Mouse (Mus musculus) adrenal gland, postnatal 36 days (tissue): Measurements from ENCODE around the gene Defb19. TPM values are rescaled to one million over a fixed set of nuclear protein-coding genes. Genes with fewer than 3 reads are reported as not detected.

Experiments used
- DNase-seq, 2 experiments: peaks; one replicate each; pipeline ENCODE4 v3.0.0; 2021; ENCODE audit warnings: mixed read lengths in 1 of 2
- total RNA-seq, 2 experiments: library from RNA; stranded (reverse); gene quantifications; 2 replicates each; pipeline ENCODE4 v1.2.3; 2021

The Defb19 gene
- total RNA-seq, 2 experiments from 2014 or later, result 1.3 TPM; not detected in 1

- DNase-seq, result peak in 1 of 2 experiments; percentile 57
Measured at GRCm38 (mm10) chr2:152586926-152587560, 6.9 kb upstream of the Defb19 start.

- DNase-seq, result no peak
Measured at GRCm38 (mm10) chr2:152580612-152581011, 500 bp upstream of the Defb19 start.

GRCm38 (mm10) chr2:152573484-152573883 lies 6.6 kb downstream of the Defb19 start:
- DNase-seq, result no peak

GRCm38 (mm10) chr2:152572114-152572794 lies 7.9 kb downstream of the Defb19 start, which contains the start of gene Defb21:
Defb21 (plus strand) TSS chr2:152572744.
- DNase-seq, result peak in 1 of 2 experiments; percentile 12

- DNase-seq, result no peak
Measured at GRCm38 (mm10) chr2:152570313-152570712, 9.8 kb downstream of the Defb19 start.

GRCm38 (mm10) chr2:152569881-152570280 lies 10.2 kb downstream of the Defb19 start:
- no peak for DNase-seq

GRCm38 (mm10) chr2:152569038-152569437 lies 11.1 kb downstream of the Defb19 start, which contains the start of gene Gm17416:
Gm17416 (plus strand) TSS chr2:152569338.
- no peak for DNase-seq

GRCm38 (mm10) chr2:152556655-152557054 lies 23.5 kb downstream of the Defb19 start:
- no peak for DNase-seq

GRCm38 (mm10) chr2:152553774-152554423 lies 26.2 kb downstream of the Defb19 start:
- DNase-seq, result peak; percentile 67 to 82

- no peak for DNase-seq
Measured at GRCm38 (mm10) chr2:152548124-152548523, 32.0 kb downstream of the Defb19 start.

- peak; percentile 64 to 74 for DNase-seq
Measured at GRCm38 (mm10) chr2:152544691-152545090, 35.4 kb downstream of the Defb19 start.

GRCm38 (mm10) chr2:152543478-152543877 lies 36.6 kb downstream of the Defb19 start:
- no peak for DNase-seq

GRCm38 (mm10) chr2:152542897-152543296 lies 37.2 kb downstream of the Defb19 start:
- DNase-seq, result no peak

- no peak for DNase-seq
Measured at GRCm38 (mm10) chr2:152541979-152542378, 38.1 kb downstream of the Defb19 start.

GRCm38 (mm10) chr2:152539944-152540710 lies 40.0 kb downstream of the Defb19 start, which contains the start of gene Defb29:
Defb29 (minus strand) TSS chr2:152540098.
- no peak for DNase-seq

Other genes starting within 250 kb of the Defb19 start
- 10 to 100 TPM; 85.1 to 94.5 TPM for gene Rbck1, start 247.7 kb downstream of the Defb19 start, total RNA-seq
- gene Trib3, start 236.3 kb downstream of the Defb19 start, total RNA-seq, result 10 to 100 TPM in 1 of 2 experiments, 1 to 10 TPM in 1; 4.6 to 19.9 TPM
- gene Nrsn2, start 203.7 kb downstream of the Defb19 start, total RNA-seq, result 1 to 10 TPM; 2.3 to 2.5 TPM
- gene Sox12, start 182.2 kb downstream of the Defb19 start, total RNA-seq, result 10 to 100 TPM in 1 of 2 experiments, 1 to 10 TPM in 1; 8.3 to 12.9 TPM
- gene Zcchc3, start 165.3 kb downstream of the Defb19 start, total RNA-seq, result 1 to 10 TPM; 6.8 to 8.7 TPM
- gene 6820408C15Rik, start 164.7 kb downstream of the Defb19 start, total RNA-seq, result under 1 TPM; 0.17 to 0.26 TPM
- gene Defb23, start 115.7 kb downstream of the Defb19 start, total RNA-seq, result not detected
- not detected for gene Defb20, start 103.2 kb downstream of the Defb19 start, total RNA-seq
- gene Defb22, start 90.2 kb downstream of the Defb19 start, total RNA-seq, result not detected
- gene Defb26, start 68.6 kb downstream of the Defb19 start, total RNA-seq, result not detected
- not detected for gene Defb28, start 62.1 kb downstream of the Defb19 start, total RNA-seq
- not detected for gene Defb29, start 40.2 kb downstream of the Defb19 start, total RNA-seq
- gene Gm17416, start 11.0 kb downstream of the Defb19 start, total RNA-seq, result not detected
- gene Defb21, start 7.6 kb downstream of the Defb19 start, total RNA-seq, result not detected
- not detected for gene Defb45, start 19.1 kb upstream of the Defb19 start, total RNA-seq
- gene Defb36, start 24.0 kb upstream of the Defb19 start, total RNA-seq, result 1 to 10 TPM in 1 of 2 experiments, not detected in 1; 1.3 TPM
- 1 to 10 TPM in 1 of 2 experiments, not detected in 1; 2.2 TPM for gene Defb25, start 42.7 kb upstream of the Defb19 start, total RNA-seq
- 10 to 100 TPM in 1 of 2 experiments, 1 to 10 TPM in 1; 9.3 to 13.2 TPM for gene Rem1, start 46.6 kb upstream of the Defb19 start, total RNA-seq
- gene H13, start 89.1 kb upstream of the Defb19 start, total RNA-seq, result 100 to 1,000 TPM; 169 to 173 TPM
- gene Mcts2, start 106.7 kb upstream of the Defb19 start, total RNA-seq, result 10 to 100 TPM; 27.2 to 31.7 TPM
- gene Id1, start 155.9 kb upstream of the Defb19 start, total RNA-seq, result 100 to 1,000 TPM in 1 of 2 experiments, 10 to 100 TPM in 1; 68.4 to 105 TPM
- 1 to 10 TPM; 3.0 to 4.0 TPM for gene Cox4i2, start 173.9 kb upstream of the Defb19 start, total RNA-seq